Mouse (Mus musculus) thymus, postnatal 0 days (tissue): Measurements from ENCODE around the gene Ppp1r9a. TPM values are rescaled to one million over a fixed set of nuclear protein-coding genes. Genes with fewer than 3 reads are reported as not detected.

ENCODE experiments used
- DNase-seq: peaks from one replicate; pipeline ENCODE4 v3.0.0-alpha.2; 2015; ENCODE audit warnings: low spot score
- polyA plus RNA-seq: library from polyadenylated mRNA; unstranded; fragments of >200 nt; fragmentation: Nextera tagmentation; extraction: Ambion mirVana; gene quantifications from 2 replicates; pipeline ENCODE4 v1.2.1, GENCODE M21; 2015

Ppp1r9a gene
- polyA plus RNA-seq, 1 experiment from 2014 or later: 0.91 TPM

DNA sequence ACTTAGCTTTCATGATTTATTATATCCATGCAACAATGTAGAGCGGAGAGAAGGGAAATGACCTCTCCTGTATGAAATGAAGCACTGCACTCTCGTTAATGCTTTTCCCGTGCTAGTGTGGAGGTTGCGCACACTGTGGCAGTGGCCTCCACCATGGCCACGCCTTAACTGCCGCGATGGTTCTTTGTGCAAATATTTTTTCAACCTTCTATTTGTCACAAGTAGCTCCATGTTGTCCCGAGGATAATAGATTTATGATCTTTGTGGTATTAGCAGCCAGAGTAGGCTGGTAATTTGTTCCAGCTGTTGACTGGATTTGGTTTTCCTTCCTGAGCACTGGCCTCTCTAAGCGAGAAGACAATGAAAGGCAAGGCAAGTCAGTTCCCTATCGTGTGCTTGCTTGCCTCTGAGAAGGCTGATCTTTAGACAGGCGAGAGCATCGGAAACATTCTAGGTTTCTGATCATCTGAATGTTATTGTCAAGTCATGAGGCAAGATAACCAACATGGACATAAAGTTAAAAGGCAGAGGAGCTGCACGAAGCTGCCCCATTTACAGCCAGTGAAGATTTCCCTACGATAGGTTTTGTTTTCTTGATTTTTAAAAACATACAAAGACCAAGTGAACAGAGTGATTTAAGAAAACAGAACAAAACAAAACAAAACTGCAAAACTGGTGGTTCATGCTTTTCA, 50.5 kb downstream of the Ppp1r9a start:
- no peak for DNase-seq

DNA sequence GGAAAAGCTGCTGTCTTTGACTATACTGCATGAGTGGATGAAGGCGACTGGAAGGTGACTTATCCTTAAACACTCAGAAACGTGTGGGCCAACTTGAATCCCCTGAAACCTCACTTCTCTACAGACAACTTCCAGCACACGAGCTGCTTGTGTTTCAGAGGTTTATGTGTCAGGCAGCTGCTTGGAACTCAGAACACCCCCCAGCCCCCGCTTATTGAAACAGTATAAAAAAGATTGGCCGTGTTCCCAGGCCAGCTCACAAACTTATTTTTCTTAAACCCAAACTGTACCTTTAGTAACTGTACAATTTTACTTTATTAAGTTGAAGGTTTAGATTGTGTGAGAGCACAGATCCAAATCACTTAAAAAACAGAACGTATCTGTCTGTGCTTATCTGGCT, 53.9 kb downstream of the Ppp1r9a start:
- no peak for DNase-seq

DNA sequence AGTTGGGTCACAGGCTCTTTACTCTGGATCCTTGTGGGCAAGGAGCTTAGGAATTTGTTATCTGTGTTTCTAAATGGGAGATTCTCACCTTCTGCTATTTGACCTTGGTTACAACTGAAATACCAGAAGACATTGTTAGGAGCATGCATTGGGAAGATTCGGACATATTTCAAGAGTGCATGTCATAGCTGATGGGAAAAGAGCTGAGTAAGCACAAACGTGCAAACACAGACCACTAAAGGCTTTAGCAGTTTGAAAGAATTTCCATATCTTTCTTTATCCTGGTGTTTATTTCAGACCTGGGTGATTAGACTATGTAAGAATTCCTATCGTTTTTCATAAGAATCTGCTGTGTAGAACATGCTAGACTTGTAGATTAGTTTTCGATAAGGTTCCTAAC, 59.5 kb downstream of the Ppp1r9a start:
- DNase-seq: no peak

DNA sequence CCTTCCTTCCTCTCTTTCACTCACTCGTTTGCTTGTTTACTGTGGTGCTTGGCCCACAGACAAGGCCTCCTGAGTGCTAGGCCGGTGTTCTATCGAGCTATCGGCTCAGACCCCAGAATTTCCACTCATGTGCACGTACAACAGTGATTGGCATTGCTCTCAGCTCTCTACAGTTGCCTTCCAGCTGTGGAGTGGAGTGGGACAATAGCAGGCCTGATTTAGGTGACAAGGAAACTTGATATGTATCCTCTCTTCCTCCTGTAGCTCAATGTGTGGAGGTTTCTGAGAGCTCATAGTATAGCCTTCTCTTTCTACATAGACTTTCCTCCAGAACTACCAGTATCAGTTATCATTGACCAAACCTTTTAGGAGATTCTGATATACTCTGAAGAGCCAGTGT, 60.3 kb downstream of the Ppp1r9a start:
- DNase-seq: no peak

DNA sequence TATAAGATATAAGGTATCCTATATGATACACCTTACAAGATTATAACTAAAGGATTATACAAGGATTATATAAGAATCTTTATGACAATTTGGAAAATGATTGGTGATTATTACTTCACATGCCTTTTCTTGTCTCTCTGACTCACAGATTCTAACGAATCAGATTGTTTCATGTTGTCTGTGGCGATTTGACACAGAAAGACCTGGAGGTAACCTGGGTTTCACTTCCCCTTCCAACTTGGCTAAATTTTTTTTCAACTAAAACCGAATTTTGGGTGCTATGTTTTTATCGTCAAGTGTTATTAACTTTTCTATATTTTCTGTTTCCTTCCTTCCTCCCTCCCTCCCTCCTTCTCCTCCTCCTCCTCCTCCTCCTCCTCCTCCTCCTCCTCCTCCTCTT, 64.5 kb downstream of the Ppp1r9a start:
- no peak for DNase-seq

DNA sequence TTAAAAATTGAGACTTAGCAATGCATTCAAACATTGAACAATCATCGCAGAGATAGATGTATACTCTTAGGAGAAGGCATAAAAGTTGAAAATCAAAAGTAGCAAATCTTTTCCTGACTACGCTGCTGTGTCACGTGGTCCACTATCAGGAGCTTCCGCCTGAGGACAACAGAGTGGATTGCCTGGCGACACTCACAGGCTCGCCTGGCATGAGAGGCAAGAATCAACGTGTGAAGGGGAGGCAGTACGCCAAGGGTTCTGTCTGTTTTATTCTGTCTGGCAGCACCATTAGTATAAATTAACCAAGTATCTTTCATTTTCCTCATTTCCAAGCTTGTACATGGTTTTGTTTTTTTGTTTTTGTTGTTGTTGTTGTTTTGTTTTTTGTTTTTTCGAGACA, 68.5 kb downstream of the Ppp1r9a start:
- no peak for DNase-seq

DNA sequence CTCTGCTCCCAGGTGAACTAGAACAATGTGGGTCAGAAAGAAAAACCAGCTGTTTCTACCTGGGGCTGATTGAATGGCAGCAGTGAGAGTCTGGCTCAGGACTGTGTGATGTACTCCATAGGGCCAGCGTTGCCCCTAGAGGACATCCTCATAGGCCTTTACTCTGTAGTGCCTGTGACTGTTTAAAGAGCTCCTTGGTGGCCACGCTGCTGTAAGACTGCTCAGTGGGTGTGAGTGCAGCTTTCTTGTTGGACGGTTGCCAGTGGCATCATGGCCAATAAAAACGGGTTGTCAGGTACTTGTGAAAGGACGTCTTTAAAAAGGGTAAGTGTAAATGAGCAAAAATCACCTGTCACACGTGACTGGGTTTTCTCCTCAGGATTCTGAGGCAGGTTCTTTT, 70.1 kb downstream of the Ppp1r9a start:
- DNase-seq: no peak

DNA sequence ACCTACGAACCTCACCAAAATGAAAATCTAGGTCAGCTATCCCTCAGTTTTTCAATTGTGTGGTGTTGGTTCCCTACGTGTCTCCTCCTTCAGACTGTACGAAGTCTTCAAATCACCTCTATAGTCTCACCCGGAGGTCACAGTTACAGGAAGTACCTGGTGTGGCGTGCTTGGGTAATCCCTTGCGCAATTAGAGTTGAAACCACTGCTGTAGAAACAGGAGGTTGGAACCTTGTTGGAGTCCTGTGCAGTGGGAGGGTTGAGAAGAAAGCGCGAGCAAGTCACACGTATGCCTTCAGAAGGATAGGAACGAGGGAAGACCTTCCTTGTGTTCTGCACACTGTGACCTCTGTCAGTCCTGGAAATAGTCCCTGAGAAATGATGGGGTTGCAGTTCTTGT, 70.6 kb downstream of the Ppp1r9a start:
- DNase-seq: no peak

DNA sequence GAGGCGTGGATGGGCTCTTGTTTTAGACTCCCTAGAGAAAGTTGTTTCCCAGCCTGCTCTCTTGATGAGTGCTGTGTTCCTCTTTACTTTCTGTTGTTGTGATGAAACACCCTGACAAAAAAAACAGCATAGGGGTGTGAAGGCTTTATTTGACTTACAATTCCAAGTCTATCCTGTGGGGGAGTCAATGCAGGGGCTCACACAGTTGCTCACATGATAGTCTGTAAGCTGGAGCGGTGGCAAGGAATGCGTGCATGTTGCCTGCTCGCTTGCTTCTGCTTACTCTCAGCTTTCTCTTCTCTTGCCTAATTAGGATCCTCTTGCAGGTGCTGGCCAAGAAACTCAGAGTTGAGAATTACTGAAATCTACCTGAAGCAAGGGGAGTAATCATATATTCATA, 74.8 kb downstream of the Ppp1r9a start:
- DNase-seq: no peak

DNA sequence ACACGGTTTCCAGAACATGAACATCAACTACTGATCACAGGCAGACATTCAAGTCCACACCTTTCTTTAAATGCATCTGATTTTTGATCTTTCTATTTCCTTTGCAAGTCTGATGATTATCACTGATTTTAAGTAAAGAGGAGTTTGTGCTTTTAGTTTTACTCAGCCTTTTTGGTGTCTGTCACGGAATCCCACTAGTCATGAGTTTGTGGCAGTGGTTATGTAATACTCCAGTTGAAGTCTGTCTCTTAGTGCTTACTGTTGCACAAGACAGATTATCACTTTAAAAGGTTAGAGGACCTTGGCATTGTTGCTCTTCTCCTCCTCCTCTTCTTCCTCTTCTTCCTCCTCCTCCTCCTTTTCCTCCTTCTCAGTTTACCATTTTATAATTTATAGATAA, 75.5 kb downstream of the Ppp1r9a start:
- no peak for DNase-seq

DNA sequence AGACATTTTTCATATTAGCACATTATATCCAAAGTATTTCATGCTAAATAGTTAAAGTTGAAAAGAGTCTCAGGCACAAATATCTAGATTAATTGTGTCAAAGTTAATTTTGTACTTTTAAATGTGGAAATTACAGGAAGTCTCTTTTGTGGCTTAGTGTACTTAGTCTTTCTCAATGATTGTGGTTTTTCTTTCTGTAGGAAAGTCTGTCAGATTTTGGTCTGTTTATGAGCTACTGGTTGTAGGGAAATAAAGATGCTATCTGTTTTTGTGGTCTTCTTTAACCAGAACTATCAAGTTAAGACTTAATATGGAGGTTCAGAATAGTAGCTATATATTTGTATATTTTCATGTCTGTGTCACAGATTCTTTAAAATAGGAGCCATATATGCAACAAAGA, 76.2 kb downstream of the Ppp1r9a start:
- no peak for DNase-seq

DNA sequence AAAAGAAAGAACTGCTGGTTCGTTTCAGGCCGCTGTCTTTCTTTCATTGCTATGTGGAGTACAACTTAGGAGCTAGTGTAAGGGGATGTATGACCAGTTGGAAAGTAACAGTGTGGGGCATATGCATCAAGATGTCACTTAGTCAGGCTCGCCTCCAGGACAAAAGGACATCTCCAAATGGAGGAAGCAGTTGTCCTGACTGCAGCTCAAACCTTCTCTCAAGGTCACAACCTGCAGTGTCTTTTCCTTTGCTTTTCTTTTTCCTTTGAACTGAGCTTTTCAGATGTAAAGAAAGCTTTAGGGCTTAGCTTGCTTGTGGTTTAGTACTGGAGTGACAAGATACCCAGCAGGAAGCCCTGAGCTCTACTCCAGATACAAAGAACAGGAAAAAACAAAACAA, 77.4 kb downstream of the Ppp1r9a start:
- DNase-seq: no peak

DNA sequence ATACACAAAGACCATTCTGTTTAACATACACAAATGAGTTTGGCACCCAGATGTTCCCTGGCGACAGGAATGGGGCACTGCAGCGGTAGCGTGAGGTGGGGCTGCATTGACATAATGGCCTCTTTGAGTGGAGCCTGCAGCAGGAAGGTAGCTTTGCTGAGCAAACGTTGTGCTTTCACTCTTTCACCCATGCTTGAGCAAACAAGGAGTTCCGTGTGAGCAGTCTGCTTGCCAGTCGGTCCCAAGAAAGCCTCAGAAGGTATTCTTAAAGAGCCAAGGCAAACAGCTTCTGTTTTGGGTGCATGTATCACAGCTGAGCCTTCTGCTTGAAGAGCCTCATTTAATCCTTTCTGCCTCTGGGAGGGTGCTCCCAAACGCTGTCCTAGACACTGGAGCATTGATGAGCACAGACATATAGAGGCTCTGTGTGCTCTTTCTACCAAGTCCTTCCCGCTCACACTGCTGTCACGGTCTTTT, 80.0 kb downstream of the Ppp1r9a start:
- no peak for DNase-seq

DNA sequence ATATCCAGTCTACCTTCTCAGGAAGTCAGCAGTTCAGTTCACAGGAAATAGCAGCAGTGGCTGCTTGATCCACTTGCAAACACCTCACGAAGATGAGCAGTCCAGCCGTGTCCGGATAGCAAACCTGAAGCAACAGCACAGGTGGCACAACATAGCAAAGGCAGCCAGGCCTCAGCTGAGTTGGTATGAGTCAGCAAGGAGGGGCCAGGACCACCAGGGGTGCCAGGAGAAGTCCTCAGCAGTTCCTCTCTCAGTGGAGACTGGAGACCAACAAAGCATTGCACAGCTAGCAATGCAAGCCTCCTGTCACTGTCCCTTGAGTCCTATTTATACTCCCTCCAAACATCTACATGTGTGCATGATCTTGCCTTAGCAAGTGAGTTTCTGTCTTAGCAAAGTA, 83.0 kb downstream of the Ppp1r9a start:
- DNase-seq: no peak

DNA sequence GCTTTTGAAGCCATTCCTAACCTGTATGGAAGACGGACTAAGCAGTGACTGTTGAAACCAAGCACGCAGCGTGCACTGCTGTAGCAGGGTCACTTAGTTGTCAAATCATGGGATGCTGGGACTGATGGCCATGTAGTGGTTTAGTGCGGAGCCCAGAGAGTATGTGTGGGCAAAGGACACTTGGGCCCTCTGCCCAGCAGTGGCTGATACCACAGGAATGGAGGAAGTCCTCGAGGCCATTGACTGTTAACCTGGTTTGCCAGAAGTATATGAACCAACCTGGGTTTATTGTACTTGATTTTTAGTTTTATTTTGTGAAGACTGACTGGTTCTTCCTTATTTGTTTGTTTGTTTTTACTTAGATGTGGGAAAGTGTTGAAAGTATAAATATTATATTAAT, 84.4 kb downstream of the Ppp1r9a start:
- DNase-seq: no peak

DNA sequence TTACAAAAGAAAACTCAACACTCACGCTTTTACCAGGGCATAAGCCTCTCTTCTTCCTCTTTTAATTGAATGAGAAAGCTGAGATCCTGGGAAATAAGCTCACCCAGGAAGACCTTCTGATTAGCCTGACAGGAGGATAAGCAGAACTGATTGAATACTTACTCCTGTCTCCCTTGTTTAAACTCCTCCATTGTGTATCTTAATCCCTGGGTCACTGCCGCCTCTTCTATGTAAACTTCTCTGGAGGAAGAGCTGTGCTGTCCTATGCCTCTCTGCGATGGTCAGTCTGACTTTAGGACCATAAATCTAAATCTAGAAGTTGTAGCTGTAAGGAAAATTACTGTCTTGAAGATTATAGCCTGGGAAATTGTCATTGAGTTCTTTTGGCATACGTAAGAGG, 86.0 kb downstream of the Ppp1r9a start:
- no peak for DNase-seq

DNA sequence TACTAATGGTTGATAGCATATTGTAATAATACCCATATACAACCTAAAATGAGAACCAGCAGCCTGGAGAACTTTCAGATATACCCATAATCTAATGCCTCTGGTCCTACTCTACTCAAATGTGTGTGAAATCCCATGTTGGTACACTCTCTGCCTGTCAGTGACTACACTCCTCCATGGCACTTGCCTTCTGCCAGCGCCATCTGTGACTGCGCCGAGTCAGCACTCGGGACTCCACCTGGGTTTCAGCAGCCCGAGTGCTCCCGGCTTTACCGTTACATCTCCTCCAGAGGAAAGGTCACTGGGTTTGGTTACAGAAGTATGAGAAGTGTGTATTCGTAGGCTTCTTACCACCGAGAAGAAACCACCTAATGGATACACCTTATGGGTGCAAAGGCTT, 89.6 kb downstream of the Ppp1r9a start:
- no peak for DNase-seq

DNA sequence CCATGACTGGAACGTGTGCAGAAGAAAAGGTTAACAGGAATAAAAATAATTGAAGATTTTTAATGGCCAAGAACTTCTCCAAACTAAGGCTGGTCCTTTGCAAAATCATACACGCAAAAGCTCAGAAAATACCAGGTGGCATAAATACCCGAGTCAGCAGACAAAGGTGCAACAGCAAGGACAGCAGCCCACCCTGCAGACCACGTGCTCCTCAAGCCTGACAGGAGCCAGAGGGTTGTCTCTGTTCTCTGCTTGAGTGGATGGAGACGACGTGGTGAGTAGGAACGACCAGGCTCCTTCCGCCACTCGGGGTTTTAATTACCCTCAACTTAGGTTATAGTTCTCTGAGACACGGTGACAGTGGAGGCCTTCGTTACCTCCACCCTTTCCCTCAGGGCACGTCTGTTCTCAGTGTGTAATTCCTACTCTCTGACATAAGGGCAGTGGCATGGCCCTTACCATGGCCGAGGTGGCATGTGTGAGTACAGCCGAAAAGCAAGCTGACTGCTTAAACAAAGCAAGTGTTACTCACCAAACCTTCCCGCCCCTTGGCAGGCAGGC, 91.0 kb downstream of the Ppp1r9a start:
- DNase-seq: no peak

DNA sequence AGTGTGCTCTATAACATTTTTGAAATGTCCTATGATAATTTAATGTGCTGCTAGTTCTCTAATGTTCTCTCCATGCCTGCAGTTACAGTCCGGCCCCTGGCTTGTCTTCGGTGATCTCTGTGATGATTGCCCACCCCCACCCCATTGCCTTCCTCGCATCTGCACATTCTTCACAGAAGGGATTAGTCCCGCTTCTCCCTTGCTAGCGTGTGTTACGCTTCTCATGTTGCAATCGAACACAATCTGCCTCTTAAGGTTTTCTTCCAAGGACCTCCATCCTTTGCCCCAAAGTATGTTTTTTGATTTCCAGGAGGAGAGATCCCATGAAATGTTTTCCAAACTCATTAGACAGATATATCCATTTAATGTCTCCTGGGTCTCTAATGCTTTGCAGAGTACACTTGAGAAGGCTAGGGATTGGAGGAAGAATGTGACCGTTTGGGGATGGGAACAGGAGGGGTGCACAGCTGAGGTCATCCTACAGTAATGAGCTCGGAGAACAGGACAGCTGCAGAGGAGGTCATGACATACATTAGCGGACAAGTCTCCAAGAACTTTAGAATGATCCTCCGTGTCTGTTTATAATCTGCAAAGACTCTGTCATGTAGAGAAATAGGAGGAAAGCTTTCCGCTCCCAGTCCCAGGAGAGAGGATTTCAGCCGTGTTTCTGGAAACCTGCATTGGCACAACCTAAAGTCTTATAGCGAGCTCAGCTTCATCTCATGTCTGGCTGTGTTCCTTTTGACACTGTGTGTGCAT, 91.6 kb downstream of the Ppp1r9a start:
- DNase-seq: no peak

DNA sequence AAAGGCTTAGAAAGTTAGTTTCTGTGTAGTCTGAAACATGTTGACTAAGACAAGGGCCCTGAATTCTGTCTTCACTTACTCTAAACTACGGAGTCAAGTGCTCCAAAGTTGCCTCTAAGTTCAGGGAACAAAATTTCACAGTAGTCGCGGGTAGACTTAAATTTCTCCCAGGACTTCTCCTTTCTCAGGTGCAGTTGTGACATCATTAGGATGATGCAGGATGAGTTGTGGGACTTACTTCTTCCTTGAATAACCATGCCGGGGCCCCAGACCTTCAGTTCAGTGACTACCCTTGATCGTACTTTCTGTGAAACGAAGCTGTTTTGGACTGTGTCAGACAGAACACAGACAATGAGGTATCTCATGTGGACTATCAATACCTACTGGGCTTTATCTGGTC, 94.9 kb downstream of the Ppp1r9a start:
- DNase-seq: no peak

DNA sequence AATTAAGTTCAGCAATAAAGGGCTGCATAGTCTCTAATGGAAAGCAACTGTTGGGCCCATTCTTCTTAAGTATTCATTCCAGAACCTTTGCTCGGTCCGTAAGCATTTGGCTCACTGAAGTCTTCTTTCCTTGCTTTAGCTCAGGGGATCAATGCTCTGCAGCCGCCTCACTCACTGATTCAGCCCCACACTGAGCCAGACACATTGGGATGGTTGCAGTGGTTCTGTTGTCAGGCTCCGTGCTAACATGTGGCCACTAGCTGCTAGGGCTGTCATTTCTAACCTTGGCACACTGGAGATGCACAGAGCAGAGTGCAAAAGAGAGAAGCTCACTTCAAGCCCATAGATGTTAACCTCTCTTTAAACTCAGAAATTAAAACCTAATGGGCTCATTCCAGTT, 96.2 kb downstream of the Ppp1r9a start:
- DNase-seq: no peak

DNA sequence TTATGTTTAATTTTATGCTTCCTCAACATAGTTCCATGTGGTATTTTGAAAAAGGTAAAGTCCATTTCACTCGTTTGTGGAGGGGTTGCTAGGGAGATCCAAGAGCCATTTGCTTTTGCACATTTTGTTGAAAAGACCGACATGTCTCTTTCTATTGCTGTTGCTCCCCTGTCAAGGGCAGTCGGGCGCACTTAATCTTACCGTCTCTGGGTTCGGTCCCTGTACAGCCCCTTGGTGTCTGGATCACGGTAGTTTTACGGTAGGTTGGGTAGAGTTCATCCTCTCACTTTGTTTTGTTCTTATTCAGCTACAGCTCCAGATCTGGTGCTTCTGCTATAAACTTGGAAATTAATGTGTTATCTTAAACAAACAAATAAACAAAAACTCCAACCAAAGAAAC, 98.1 kb downstream of the Ppp1r9a start:
- no peak for DNase-seq
